Comparison of ENCODE assay signal across 8 mouse cellular contexts in the genomic region with DNA sequence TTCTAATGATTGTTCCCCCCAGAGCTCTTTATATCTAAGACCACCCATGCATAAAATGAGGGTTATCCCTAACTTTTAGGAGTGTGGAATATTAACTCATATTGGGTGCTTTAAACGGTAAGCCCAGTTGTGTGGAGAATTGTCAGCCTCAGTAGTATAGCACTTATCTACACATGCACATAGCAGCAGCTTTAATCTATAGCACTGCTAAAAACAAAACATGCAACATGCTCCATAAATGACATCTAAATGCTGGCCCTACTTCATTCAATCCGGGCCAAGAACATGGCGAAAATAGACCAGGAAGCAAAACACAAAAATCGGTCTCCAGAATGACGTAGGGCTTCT. TPM values are rescaled to one million over a fixed set of nuclear protein-coding genes. Genes with fewer than 3 reads are reported as not detected.
DNase-seq lines count a peak whose midpoint lies in the region; ATAC-seq and TF ChIP-seq lines count a peak whose summit lies in the region.

No protein-coding gene starts in this region.

- H3K79me2 ChIP-seq in heart, adult 2 months (replicated peaks; ENCODE audit: control insufficient read depth, insufficient read depth, low read length): no peaks in the 10 kb centered on the region; the same call in 1 of the 2 replicates

- no peaks in the 10 kb centered on the region for H3K27me3 ChIP-seq in heart, adult 2 months (ENCODE audit: control insufficient read depth, insufficient read depth, low read length)
- no peaks in the 10 kb centered on the region for H3K27me3 ChIP-seq in thymus, adult 2 months (ENCODE audit: control insufficient read depth, insufficient read depth, low read length)
- H3K27me3 ChIP-seq in liver, embryonic 12.5 days (replicated peaks): no peaks in the 10 kb centered on the region
- no peaks in the 10 kb centered on the region for H3K27me3 ChIP-seq in stomach, postnatal 0 days (ENCODE audit: control insufficient read depth, insufficient read depth, low read length)

- H3K4me3 ChIP-seq in heart, adult 2 months: peak overlapping the region; percentile 80
- peak overlapping the region; percentile 73 for H3K4me3 ChIP-seq in thymus, adult 2 months (ENCODE audit: control insufficient read depth, insufficient read depth, low read length)
- H3K4me3 ChIP-seq in liver, embryonic 12.5 days: peak overlapping the region; percentile 77
- H3K4me3 ChIP-seq in stomach, postnatal 0 days (ENCODE audit: low read depth, low read length): peak overlapping the region; percentile 66

- peak overlapping the region; percentile 74 for H3K4me2 ChIP-seq in liver, embryonic 12.5 days
- peak overlapping the region; percentile 59 for H3K4me2 ChIP-seq in stomach, postnatal 0 days (replicated peaks; ENCODE audit: low read depth)

- TF ChIP-seq CTCF in heart, adult 2 months (IDR thresholded peaks at IDR 0.05): no peak
- no peak for TF ChIP-seq CTCF in thymus, adult 2 months (IDR thresholded peaks at IDR 0.05; ENCODE audit: borderline replicate concordance, control insufficient read depth, extremely low read depth, insufficient read depth, low read length, poor library complexity)
- no peak for TF ChIP-seq CTCF in stomach, postnatal 0 days (IDR thresholded peaks at IDR 0.05; ENCODE audit: low read depth)

- peaks cover 2% of the 10 kb centered on the region for H3K4me1 ChIP-seq in heart, adult 2 months (ENCODE audit: control insufficient read depth, insufficient read depth, low read length)
- peaks cover 3% of the 10 kb centered on the region; the same call in 1 of the 2 replicates for H3K4me1 ChIP-seq in thymus, adult 2 months (replicated peaks; ENCODE audit: control insufficient read depth, insufficient read depth, low read length)
- H3K4me1 ChIP-seq in liver, embryonic 12.5 days: peaks cover 65% of the 10 kb centered on the region
- H3K4me1 ChIP-seq in stomach, postnatal 0 days (replicated peaks; ENCODE audit: control insufficient read depth, insufficient read depth): no peaks in the 10 kb centered on the region

- TF ChIP-seq POLR2A in heart, adult 2 months (IDR thresholded peaks at IDR 0.05; ENCODE audit: insufficient read depth, low read depth, low read length): no peak
- TF ChIP-seq POLR2A in thymus, adult 2 months (IDR thresholded peaks at IDR 0.05; ENCODE audit: control insufficient read depth, extremely low read depth, insufficient read depth, low read length, poor library complexity): no peak

- peaks cover 31% of the 10 kb centered on the region for H3K36me3 ChIP-seq in heart, adult 2 months (ENCODE audit: control insufficient read depth, insufficient read depth, low read length)
- H3K36me3 ChIP-seq in thymus, adult 2 months (ENCODE audit: control insufficient read depth, insufficient read depth, low read length): peaks cover 24% of the 10 kb centered on the region
- H3K36me3 ChIP-seq in liver, embryonic 12.5 days: peaks cover 32% of the 10 kb centered on the region
- H3K36me3 ChIP-seq in stomach, postnatal 0 days (ENCODE audit: control insufficient read depth, insufficient read depth, low read length): peaks cover 6% of the 10 kb centered on the region; the same call in 1 of the 2 replicates

- H3K9ac ChIP-seq in heart, adult 2 months (ENCODE audit: low read depth, low read length): peak overlapping the region; percentile 91
- peak overlapping the region; percentile 76 for H3K9ac ChIP-seq in liver, embryonic 12.5 days
- H3K9ac ChIP-seq in stomach, postnatal 0 days (ENCODE audit: low read length): peak overlapping the region; percentile 79

- intact Hi-C loops in heart, adult 2 months (cut with DNase I): loop anchor here (5.0 kb wide), 2 partner anchors 80 to 95 kb away; partner anchors contain the start of genes Ttc9c and Zbtb3

- TF ChIP-seq EP300 in heart, adult 2 months (IDR thresholded peaks at IDR 0.05; ENCODE audit: insufficient read depth, low read depth, low read length): no peak
- TF ChIP-seq EP300 in stomach, postnatal 0 days (optimal IDR thresholded peaks at IDR 0.05): no peak

- peak; percentile 6 for ATAC-seq in liver, embryonic 12.5 days
- ATAC-seq in stomach, postnatal 0 days (ENCODE audit: low FRiP score, low TSS enrichment): no peak

- no peak for DNase-seq in heart, adult 2 months
- no peak for DNase-seq in heart, adult 11 months
- DNase-seq in thymus, adult 2 months: no peak
- DNase-seq in thymus, adult 18-20 months: no peak
- DNase-seq in stomach, postnatal 0 days (ENCODE audit: low spot score): no peak
- DNase-seq in embryo, embryonic 10 days (ENCODE audit: low spot score): no peak
- DNase-seq in cerebellum, adult 9-11 months: no peak

- WGBS in heart, adult 2 months: under 1% methylated on average over 5 of the region's 5 CpGs
- WGBS in thymus, adult 2 months: 0% methylated on average over 5 of the region's 5 CpGs
- WGBS in liver, embryonic 12.5 days (ENCODE audit: insufficient replicate concordance): under 1% methylated on average over 5 of the region's 5 CpGs
- WGBS in stomach, postnatal 0 days: under 1% methylated on average over 5 of the region's 5 CpGs

- peak overlapping the region; percentile 95 for H3K27ac ChIP-seq in heart, adult 2 months
- peak overlapping the region; percentile 75 for H3K27ac ChIP-seq in thymus, adult 2 months (ENCODE audit: control insufficient read depth, insufficient read depth, low read length)
- peak overlapping the region; percentile 97 for H3K27ac ChIP-seq in liver, embryonic 12.5 days
- H3K27ac ChIP-seq in stomach, postnatal 0 days (replicated peaks): peak overlapping the region; percentile 98

- no peaks in the 10 kb centered on the region for H3K9me3 ChIP-seq in liver, embryonic 12.5 days (replicated peaks)
- H3K9me3 ChIP-seq in stomach, postnatal 0 days (ENCODE audit: control insufficient read depth, low read length): no peaks in the 10 kb centered on the region

RNA-seq across cellular contexts. Expression of gene Slc3a2, which starts 0.6 kb away (rescaled TPM):
- total RNA-seq in heart, adult 2 months (2021): 10 to 100 TPM; 41.0 to 42.2 TPM
- 60.9 and 61.1 TPM in 2 replicates for polyA plus RNA-seq in heart, adult 2 months (2012; rRNA removed)
- 154 and 165 TPM in 2 replicates for polyA plus RNA-seq in thymus, adult 2 months (2012; rRNA removed)
- 133 and 141 TPM in 2 replicates for polyA plus RNA-seq in liver, embryonic 12.5 days (2016; fragmentation: Nextera tagmentation; extraction: Ambion mirVana)
- 82.5 and 87.0 TPM in 2 replicates for polyA plus RNA-seq in stomach, postnatal 0 days (2015; fragmentation: Nextera tagmentation; extraction: Ambion mirVana)

RNA-seq across cellular contexts. Expression of gene Wdr74, which starts 13.1 kb away (rescaled TPM):
- total RNA-seq in heart, adult 2 months (2021): 10 to 100 TPM; 18.7 to 19.2 TPM
- 15.7 and 18.2 TPM in 2 replicates for polyA plus RNA-seq in heart, adult 2 months (2012; rRNA removed)
- 49.2 and 54.7 TPM in 2 replicates for polyA plus RNA-seq in thymus, adult 2 months (2012; rRNA removed)
- polyA plus RNA-seq in liver, embryonic 12.5 days (2016; fragmentation: Nextera tagmentation; extraction: Ambion mirVana): 87.1 and 95.9 TPM in 2 replicates
- polyA plus RNA-seq in stomach, postnatal 0 days (2015; fragmentation: Nextera tagmentation; extraction: Ambion mirVana): 55.6 and 55.7 TPM in 2 replicates

RNA-seq across cellular contexts. Expression of gene 1700092M07Rik, which starts 18.0 kb away (rescaled TPM):
- under 1 TPM in 1 of 2 experiments, not detected in 1; 0.57 TPM for total RNA-seq in heart, adult 2 months (2021)
- polyA plus RNA-seq in heart, adult 2 months (2012; rRNA removed): 0.62 and 1.3 TPM in 2 replicates
- polyA plus RNA-seq in thymus, adult 2 months (2012; rRNA removed): not detected in 2 replicates
- 2.1 and 2.3 TPM in 2 replicates for polyA plus RNA-seq in liver, embryonic 12.5 days (2016; fragmentation: Nextera tagmentation; extraction: Ambion mirVana)
- polyA plus RNA-seq in stomach, postnatal 0 days (2015; fragmentation: Nextera tagmentation; extraction: Ambion mirVana): 0.59 and 0.62 TPM in 2 replicates

RNA-seq across cellular contexts. Expression of gene Stx5a, which starts 18.7 kb away (rescaled TPM):
- total RNA-seq in heart, adult 2 months (2021): 10 to 100 TPM; 23.8 to 25.3 TPM
- 33.4 and 49.3 TPM in 2 replicates for polyA plus RNA-seq in heart, adult 2 months (2012; rRNA removed)
- 128 and 137 TPM in 2 replicates for polyA plus RNA-seq in thymus, adult 2 months (2012; rRNA removed)
- polyA plus RNA-seq in liver, embryonic 12.5 days (2016; fragmentation: Nextera tagmentation; extraction: Ambion mirVana): 56.2 and 58.4 TPM in 2 replicates
- 81.9 and 82.2 TPM in 2 replicates for polyA plus RNA-seq in stomach, postnatal 0 days (2015; fragmentation: Nextera tagmentation; extraction: Ambion mirVana)

RNA-seq across cellular contexts. Expression of gene Nxf1, which starts 34.3 kb away (rescaled TPM):
- 10 to 100 TPM; 35.5 to 41.8 TPM for total RNA-seq in heart, adult 2 months (2021)
- 66.5 and 93.2 TPM in 2 replicates for polyA plus RNA-seq in heart, adult 2 months (2012; rRNA removed)
- 170 and 191 TPM in 2 replicates for polyA plus RNA-seq in thymus, adult 2 months (2012; rRNA removed)
- polyA plus RNA-seq in liver, embryonic 12.5 days (2016; fragmentation: Nextera tagmentation; extraction: Ambion mirVana): 116 and 130 TPM in 2 replicates
- 57.5 and 61.6 TPM in 2 replicates for polyA plus RNA-seq in stomach, postnatal 0 days (2015; fragmentation: Nextera tagmentation; extraction: Ambion mirVana)
